Mouse (Mus musculus) myocyte (in vitro differentiated cells): ENCODE measurements around the gene Olfr1248.

Experiments used
- E2F4 ChIP-seq: IDR thresholded peaks from one replicate; pipeline ENCODE4 v1.6.1; 2011; ENCODE audit warnings: mild to moderate bottlenecking, control low read depth, moderate library complexity; ENCODE audit not compliant: insufficient read depth
- POLR2A ChIP-seq: IDR thresholded peaks from one replicate; pipeline ENCODE4 v1.6.1; 2011; ENCODE audit warnings: low read depth, mild to moderate bottlenecking, control low read depth, moderate library complexity; ENCODE audit not compliant: insufficient read length

GRCm38 (mm10) chr2:89614030-89614429, 4.0 kb downstream of the Olfr1248 start, which contains the start of gene Olfr1247:
- TF ChIP-seq POLR2A, result no peak
- no peak for TF ChIP-seq E2F4
